Mouse (Mus musculus) retina, postnatal 1 day (tissue): Measurements from ENCODE around the gene Trank1.

Experiments
- DNase-seq: peaks from one replicate; pipeline ENCODE4 v3.0.0-alpha.2; 2012

The Trank1 gene

DNA sequence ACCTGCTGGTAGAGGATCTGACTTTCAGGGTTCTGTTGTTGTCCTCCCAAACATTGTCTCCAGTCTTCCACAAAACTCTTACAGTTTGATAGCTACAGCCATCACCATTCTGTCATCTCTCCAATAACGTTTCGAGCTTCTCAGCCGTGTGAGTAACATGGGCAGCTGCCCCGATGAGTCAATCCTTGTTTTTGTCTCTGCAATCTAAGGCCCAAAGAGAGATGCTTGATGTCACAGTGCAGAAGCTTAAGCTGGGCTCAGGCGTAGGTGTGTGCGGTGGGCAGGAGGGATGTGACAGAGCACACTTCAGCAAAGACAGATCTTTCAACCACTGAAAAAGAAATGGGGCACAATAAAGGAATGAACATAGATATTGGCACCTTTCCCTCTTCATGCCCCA is 7.5 kb upstream of the Trank1 start:
- DNase-seq = no peak

DNA sequence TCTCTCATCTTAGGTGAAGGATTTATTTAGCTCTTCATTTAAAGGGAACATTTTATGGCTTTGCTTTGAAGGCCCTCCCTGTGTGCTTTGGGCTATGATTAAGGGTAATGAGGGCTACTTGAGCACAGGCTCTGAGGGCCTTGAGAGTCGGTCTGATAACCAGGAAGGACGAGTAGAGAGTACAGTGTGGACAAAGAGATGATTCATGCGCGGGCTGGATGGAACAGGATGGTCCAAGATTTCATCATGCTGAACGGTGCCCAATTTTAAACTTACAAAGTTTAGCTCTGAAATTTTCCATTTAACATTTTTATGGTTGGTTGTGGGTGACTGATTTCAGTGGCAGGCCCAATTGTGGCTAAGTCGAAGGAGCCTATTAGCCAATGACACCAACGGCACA is 5.4 kb upstream of the Trank1 start:
- DNase-seq = no peak

- peak; percentile 43 for DNase-seq
These were observed 403 bp downstream of the Trank1 start for GRCm38 (mm10) chr9:111311843-111312441.

GRCm38 (mm10) chr9:111312442-111313141 is 1.1 kb downstream of the Trank1 start:
- DNase-seq = peak; percentile 51

- no peak for DNase-seq
These were observed 1.8 kb downstream of the Trank1 start for GRCm38 (mm10) chr9:111313299-111313698.

DNA sequence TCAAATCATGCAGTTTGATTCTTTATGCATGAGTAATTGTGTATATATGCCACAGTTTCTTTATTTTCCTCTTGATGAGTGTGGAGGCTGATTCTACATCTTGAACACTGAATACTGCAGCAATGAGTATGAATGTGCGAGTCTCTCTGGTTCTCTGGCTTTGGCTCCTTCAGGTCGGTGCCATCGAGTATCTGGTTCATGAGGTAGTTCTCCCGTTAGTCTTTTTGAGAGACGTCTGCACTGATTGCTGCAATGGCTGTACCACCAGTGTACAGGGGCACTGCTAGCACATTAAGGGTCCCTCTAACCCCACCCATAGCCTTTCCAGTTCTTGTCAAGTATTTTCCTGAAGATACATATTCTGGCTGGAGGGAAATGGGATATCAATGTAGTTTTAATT is 2.3 kb downstream of the Trank1 start:
- no peak for DNase-seq

DNA sequence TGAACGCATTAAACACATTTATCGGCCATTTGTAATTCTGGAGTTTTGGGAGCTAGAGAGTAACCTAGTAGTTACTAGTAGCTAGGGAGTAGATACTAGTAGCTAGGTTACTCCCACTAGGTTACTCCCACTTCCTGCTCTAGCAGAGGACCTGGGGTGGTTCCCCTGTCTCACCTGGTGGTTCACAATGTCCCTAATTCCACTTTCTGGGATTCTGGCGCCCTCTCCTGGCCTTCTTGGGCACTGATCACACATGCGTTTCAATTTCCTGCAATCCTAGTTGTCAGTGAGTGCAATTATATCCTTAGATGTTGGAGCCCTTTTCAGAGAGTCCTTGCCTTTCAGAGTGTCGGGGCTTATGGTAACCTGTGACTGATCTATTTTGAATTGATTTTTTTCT is 2.7 kb downstream of the Trank1 start:
- peak; percentile 62 for DNase-seq

DNA sequence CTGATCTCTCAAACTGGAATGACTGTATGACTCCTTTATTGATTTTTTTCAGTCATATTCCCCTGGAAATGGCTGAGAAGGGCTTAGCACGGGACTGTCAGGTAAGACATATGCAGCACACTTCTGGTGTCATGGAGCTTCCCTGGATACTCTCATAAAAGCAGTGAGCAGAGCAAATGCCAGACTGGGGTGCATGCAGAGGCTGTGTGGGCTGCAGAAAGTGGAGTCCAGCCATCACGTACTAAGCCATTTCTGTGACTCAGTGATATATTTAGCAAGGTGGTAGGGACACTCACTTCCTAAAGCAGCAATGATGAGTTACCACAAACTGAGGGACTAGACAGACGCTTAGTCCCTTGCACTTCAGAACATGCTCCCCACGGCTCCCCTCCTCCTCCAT is 9.4 kb downstream of the Trank1 start:
- no peak for DNase-seq

DNA sequence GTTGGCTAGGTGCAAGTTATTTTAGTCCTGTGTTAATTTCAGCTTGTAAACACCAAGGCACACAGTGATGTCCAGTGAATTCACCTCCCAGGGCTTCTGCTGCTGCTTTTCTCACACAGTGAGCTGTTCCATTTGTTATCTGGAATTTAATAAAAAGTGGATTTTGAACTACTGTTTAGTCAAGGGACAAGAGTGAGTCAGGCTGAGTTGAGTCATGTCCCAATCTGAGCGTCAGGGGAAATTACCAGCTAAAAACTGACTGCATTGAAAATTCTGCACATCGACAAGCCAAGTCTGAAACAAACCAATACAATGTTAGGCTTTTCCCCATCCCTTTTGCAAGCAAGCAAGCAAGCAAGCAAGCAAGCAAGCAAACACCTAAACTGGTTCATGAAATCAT is 13.3 kb downstream of the Trank1 start:
- no peak for DNase-seq

- no peak for DNase-seq
These were observed 18.3 kb downstream of the Trank1 start for GRCm38 (mm10) chr9:111329881-111330280.

GRCm38 (mm10) chr9:111333790-111334189 is 22.3 kb downstream of the Trank1 start:
- no peak for DNase-seq

DNA sequence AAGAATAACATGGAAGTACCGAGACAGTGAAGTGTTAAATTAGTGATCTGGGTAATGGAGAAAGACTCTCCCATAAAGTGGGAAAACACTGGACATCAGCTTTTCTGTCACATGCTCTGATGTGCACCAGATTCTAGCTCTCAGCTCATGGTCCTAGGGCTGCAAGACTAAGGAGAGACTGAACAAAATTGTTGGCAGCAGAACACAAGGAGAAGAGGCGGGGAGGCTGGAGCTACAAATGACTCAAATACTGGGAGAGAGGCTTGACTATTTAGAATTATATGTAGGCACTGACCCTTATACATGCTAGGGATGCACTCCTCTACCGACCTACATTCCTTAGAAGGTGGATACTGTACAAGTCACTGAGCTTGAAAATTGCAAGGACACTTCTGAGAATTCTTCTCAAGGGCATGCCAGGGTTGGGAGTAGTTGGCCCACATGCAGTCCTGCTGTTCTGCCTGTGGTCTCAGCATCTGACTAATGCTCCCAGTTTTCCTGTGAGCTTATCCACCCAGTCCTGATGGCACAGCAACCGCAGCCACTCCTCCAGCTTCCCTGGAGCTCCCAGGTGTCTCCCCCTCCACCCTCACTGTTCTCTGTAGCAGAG is 23.1 kb downstream of the Trank1 start:
- no peak for DNase-seq

DNA sequence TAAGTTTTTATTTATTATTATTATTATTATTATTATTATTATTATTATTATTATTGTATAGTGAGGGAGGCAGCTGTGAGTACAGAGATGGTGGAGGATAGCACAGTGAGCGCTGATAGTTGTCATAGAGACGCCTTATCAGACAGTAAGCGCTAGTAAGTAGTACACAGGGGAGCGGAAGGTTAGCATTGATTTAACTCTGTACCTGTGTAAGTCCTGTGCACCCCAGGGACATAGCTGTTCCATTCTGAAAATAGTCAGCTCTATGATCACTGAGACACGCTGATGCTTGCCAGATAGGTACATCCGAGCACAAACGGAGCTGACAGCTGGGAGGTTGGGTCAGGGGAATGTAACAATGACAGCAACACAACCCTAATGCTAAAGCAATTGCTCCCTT is 39.7 kb downstream of the Trank1 start:
- DNase-seq = no peak

- DNase-seq = no peak
These were observed 40.1 kb downstream of the Trank1 start for GRCm38 (mm10) chr9:111351641-111352040.

- DNase-seq = no peak
These were observed 41.1 kb downstream of the Trank1 start for GRCm38 (mm10) chr9:111352646-111353045.

DNA sequence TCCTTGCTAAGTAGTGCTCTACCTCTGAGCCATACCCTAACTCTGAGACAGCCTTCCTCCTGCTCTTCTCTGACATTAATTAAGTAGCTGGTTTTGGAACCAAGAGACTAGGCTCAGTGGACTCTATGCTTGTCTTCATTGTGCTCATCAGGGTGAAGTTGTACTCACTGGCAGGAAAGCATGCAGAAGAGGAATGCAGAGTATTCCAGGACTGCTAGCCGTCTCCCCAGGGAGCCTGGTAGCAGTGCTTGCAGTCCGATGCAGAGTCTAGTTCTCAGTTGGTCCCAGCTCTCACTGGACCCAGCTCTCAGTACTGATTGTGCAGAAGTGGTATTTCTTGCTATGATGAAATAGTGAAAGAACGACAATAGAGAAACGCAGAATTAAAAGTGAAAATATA is 43.5 kb downstream of the Trank1 start:
- DNase-seq = no peak

- DNase-seq = peak; percentile 69
These were observed 44.8 kb downstream of the Trank1 start for GRCm38 (mm10) chr9:111356386-111356785.

GRCm38 (mm10) chr9:111363656-111364055 is 52.1 kb downstream of the Trank1 start:
- DNase-seq = no peak

GRCm38 (mm10) chr9:111367713-111368112 is 56.2 kb downstream of the Trank1 start:
- DNase-seq = peak; percentile 60

GRCm38 (mm10) chr9:111372079-111372478 is 60.5 kb downstream of the Trank1 start:
- no peak for DNase-seq

DNA sequence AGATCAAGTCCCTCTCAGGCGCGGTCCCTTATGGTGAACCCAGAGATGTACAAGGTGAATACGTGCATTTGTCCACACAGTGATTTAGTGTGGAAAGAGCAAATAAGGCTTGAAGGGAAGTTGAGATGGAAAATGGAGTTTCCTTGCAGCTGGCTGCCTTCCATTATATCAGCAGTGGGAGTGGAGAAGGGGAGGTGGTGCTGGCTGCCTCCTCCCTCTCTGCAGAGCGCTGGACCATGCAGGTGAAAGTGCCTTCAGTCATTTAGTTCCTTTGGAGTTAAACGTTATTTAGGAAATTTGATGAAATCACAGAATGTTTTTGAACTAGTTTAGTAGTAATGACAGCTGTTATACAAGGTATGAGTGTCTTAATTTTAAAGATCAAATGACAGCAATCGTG is 66.3 kb downstream of the Trank1 start:
- no peak for DNase-seq

DNA sequence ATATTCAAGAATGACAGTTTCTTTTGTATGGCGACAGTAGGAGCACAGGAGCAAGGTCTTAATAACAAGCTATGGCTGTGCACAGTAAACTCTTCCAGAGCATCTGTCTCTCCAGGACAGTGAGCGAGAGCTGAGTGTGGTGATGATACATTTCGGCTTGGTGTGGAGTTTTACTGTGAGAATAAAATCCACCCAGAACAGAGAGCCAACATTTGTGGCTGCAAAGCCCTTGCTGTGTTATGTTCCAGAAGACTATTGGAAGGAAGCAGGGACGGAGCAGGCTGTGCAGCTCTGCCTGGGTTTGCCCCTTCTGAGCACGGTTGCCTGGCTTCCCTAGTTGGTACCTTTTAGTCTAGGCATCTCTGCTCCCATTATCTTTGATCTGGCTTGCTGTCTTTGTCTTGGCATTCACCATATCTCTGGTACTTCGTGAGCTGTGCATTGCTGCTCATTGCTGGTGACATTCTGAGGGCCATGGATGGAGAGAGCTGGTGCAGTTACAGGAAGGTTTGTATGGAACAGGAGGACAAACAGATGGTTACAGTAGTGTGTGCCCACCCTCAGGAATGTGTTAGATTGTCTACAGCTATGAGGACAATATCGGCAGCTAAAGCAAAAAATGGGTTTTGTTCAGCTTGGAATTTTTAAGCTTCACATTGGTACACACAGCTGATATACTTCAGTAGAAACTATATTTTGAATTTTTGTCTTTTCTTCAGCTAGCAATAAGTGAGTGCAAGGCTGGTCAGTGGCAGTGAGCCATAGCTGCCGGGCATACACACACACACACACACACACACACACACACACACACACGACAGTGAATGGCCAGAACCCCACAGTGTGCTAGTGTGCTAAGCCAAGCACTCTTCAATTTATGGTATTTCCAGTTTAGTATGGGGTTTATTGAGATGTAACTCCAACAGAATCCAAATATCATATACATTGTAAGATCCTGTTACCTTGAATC is 69.8 kb downstream of the Trank1 start:
- no peak for DNase-seq

GRCm38 (mm10) chr9:111382469-111382868 is 70.9 kb downstream of the Trank1 start:
- DNase-seq = no peak
